Mouse (Mus musculus): ENCODE results near the gene Snx25. TPM values are rescaled to one million over a fixed set of nuclear protein-coding genes. Genes with fewer than 3 reads are reported as not detected.

The Snx25 gene
- polyA plus RNA-seq, 1 experiment from 2014 or later: 4.2 TPM

- Histone ChIP-seq H3K4me3 (ENCODE audit: low read depth, low read length) (no peak overlapping the region), H3K27ac (ENCODE audit: low read depth, low read length) (no peak overlapping the region), H3K4me1 (replicated peaks; ENCODE audit: control insufficient read depth, insufficient read depth, low read length) (peaks cover 5% of the 10 kb centered on the region; the same call in 1 of the 2 replicates), H3K27me3 (ENCODE audit: control insufficient read depth, insufficient read depth, low read length) (no peaks in the 10 kb centered on the region), H3K9me3 (ENCODE audit: control insufficient read depth, low read length) (no peaks in the 10 kb centered on the region), H3K9ac (ENCODE audit: low read length) (no peak overlapping the region), H3K36me3 (ENCODE audit: control insufficient read depth, insufficient read depth, low read length) (no peaks in the 10 kb centered on the region; the same call in 1 of the 2 replicates), H3K4me2 (ENCODE audit: low read depth, low read length, severe bottlenecking) (no peak overlapping the region)
- ATAC-seq (replicated peaks; ENCODE audit: low FRiP score): no peak
- DNase-seq (ENCODE audit: low spot score): no peak
- WGBS: 88% methylated on average over 3 of the region's 3 CpGs
Observed at GRCm38 (mm10) chr8:45995576-45995975, 156.4 kb downstream of the Snx25 start.

GRCm38 (mm10) chr8:45994111-45994510 is 157.8 kb downstream of the Snx25 start:
- H3K4me1 ChIP-seq (replicated peaks; ENCODE audit: control insufficient read depth, insufficient read depth, low read length): no peaks in the 10 kb centered on the region
- H3K9ac ChIP-seq (ENCODE audit: low read length): no peak overlapping the region
- 97% methylated on average over 2 of the region's 2 CpGs for WGBS
- H3K4me2 ChIP-seq (ENCODE audit: low read depth, low read length, severe bottlenecking): no peak overlapping the region
- H3K27me3 ChIP-seq (ENCODE audit: control insufficient read depth, insufficient read depth, low read length): no peaks in the 10 kb centered on the region
- H3K9me3 ChIP-seq (ENCODE audit: control insufficient read depth, low read length): no peaks in the 10 kb centered on the region
- H3K27ac ChIP-seq (ENCODE audit: low read depth, low read length): no peak overlapping the region
- H3K36me3 ChIP-seq (ENCODE audit: control insufficient read depth, insufficient read depth, low read length): no peaks in the 10 kb centered on the region; the same call in 1 of the 2 replicates
- DNase-seq (ENCODE audit: low spot score): no peak
- no peak overlapping the region for H3K4me3 ChIP-seq (ENCODE audit: low read depth, low read length)
- ATAC-seq (replicated peaks; ENCODE audit: low FRiP score): no peak

- peaks cover 2% of the 10 kb centered on the region; the same call in 1 of the 2 replicates for H3K36me3 ChIP-seq (ENCODE audit: control insufficient read depth, insufficient read depth, low read length)
- H3K9me3 ChIP-seq (ENCODE audit: control insufficient read depth, low read length): no peaks in the 10 kb centered on the region
- H3K4me2 ChIP-seq (ENCODE audit: low read depth, low read length, severe bottlenecking): no peak overlapping the region
- no peak for ATAC-seq (replicated peaks; ENCODE audit: low FRiP score)
- no peaks in the 10 kb centered on the region for H3K4me1 ChIP-seq (replicated peaks; ENCODE audit: control insufficient read depth, insufficient read depth, low read length)
- 92% methylated on average over 4 of the region's 4 CpGs for WGBS
- no peaks in the 10 kb centered on the region for H3K27me3 ChIP-seq (ENCODE audit: control insufficient read depth, insufficient read depth, low read length)
- H3K4me3 ChIP-seq (ENCODE audit: low read depth, low read length): no peak overlapping the region
- no peak overlapping the region for H3K9ac ChIP-seq (ENCODE audit: low read length)
- no peak overlapping the region for H3K27ac ChIP-seq (ENCODE audit: low read depth, low read length)
- no peak for DNase-seq (ENCODE audit: low spot score)
Observed at GRCm38 (mm10) chr8:45990631-45991310, 161.2 kb downstream of the Snx25 start.

- no peak for DNase-seq (ENCODE audit: low spot score)
- H3K27me3 ChIP-seq (ENCODE audit: control insufficient read depth, insufficient read depth, low read length): no peaks in the 10 kb centered on the region
- no peaks in the 10 kb centered on the region for H3K4me1 ChIP-seq (replicated peaks; ENCODE audit: control insufficient read depth, insufficient read depth, low read length)
- no peak overlapping the region for H3K4me3 ChIP-seq (ENCODE audit: low read depth, low read length)
- peaks cover 2% of the 10 kb centered on the region; the same call in 1 of the 2 replicates for H3K36me3 ChIP-seq (ENCODE audit: control insufficient read depth, insufficient read depth, low read length)
- H3K27ac ChIP-seq (ENCODE audit: low read depth, low read length): no peak overlapping the region
- WGBS: 72% methylated on average over 2 of the region's 2 CpGs
- H3K9me3 ChIP-seq (ENCODE audit: control insufficient read depth, low read length): no peaks in the 10 kb centered on the region
- H3K9ac ChIP-seq (ENCODE audit: low read length): no peak overlapping the region
- H3K4me2 ChIP-seq (ENCODE audit: low read depth, low read length, severe bottlenecking): no peak overlapping the region
- no peak for ATAC-seq (replicated peaks; ENCODE audit: low FRiP score)
Observed at GRCm38 (mm10) chr8:45988189-45988588, 163.8 kb downstream of the Snx25 start.

GRCm38 (mm10) chr8:45986665-45987064 is 165.3 kb downstream of the Snx25 start:
- DNase-seq (ENCODE audit: low spot score) (no peak), ATAC-seq (replicated peaks; ENCODE audit: low FRiP score) (no peak)
- no peaks in the 10 kb centered on the region for H3K9me3 ChIP-seq (ENCODE audit: control insufficient read depth, low read length)
- 84% methylated on average over 3 of the region's 3 CpGs for WGBS
- peaks cover 2% of the 10 kb centered on the region; the same call in 1 of the 2 replicates for H3K36me3 ChIP-seq (ENCODE audit: control insufficient read depth, insufficient read depth, low read length)
- H3K4me1 ChIP-seq (replicated peaks; ENCODE audit: control insufficient read depth, insufficient read depth, low read length): no peaks in the 10 kb centered on the region
- no peaks in the 10 kb centered on the region for H3K27me3 ChIP-seq (ENCODE audit: control insufficient read depth, insufficient read depth, low read length)
- H3K27ac ChIP-seq (ENCODE audit: low read depth, low read length): no peak overlapping the region
- H3K4me2 ChIP-seq (ENCODE audit: low read depth, low read length, severe bottlenecking): no peak overlapping the region
- no peak overlapping the region for H3K4me3 ChIP-seq (ENCODE audit: low read depth, low read length)
- no peak overlapping the region for H3K9ac ChIP-seq (ENCODE audit: low read length)

Other genes starting within 250 kb of the Snx25 start
- 0.23 TPM in 1 of 2 replicates, not detected in the other for gene Ccdc110, start 217.5 kb downstream of the Snx25 start, polyA plus RNA-seq (2014; fragmentation: Nextera tagmentation; extraction: Ambion mirVana)
- gene 1700029J07Rik, start 176.9 kb downstream of the Snx25 start, polyA plus RNA-seq (2014; fragmentation: Nextera tagmentation; extraction: Ambion mirVana): 3.2 and 4.7 TPM in 2 replicates
- gene Ufsp2, start 176.6 kb downstream of the Snx25 start, polyA plus RNA-seq (2014; fragmentation: Nextera tagmentation; extraction: Ambion mirVana): 50.3 and 58.0 TPM in 2 replicates
- 0.40 and 0.53 TPM in 2 replicates for gene Lrp2bp, start 152.9 kb downstream of the Snx25 start, polyA plus RNA-seq (2014; fragmentation: Nextera tagmentation; extraction: Ambion mirVana)
- gene Ankrd37, start 146.5 kb downstream of the Snx25 start, polyA plus RNA-seq (2014; fragmentation: Nextera tagmentation; extraction: Ambion mirVana): 13.4 and 15.4 TPM in 2 replicates
- gene Cfap97, start 388 bp downstream of the Snx25 start, polyA plus RNA-seq (2014; fragmentation: Nextera tagmentation; extraction: Ambion mirVana): 15.6 and 15.9 TPM in 2 replicates
- gene Slc25a4, start 59.1 kb upstream of the Snx25 start, polyA plus RNA-seq (2014; fragmentation: Nextera tagmentation; extraction: Ambion mirVana): 417 and 429 TPM in 2 replicates
- 5.9 and 7.4 TPM in 2 replicates for gene Helt, start 142.5 kb upstream of the Snx25 start, polyA plus RNA-seq (2014; fragmentation: Nextera tagmentation; extraction: Ambion mirVana)